Mouse (Mus musculus) hindbrain, embryonic 11.5 days (tissue): Measurements from ENCODE around the gene Ltc4s. TPM values are rescaled to one million over a fixed set of nuclear protein-coding genes. Genes with fewer than 3 reads are reported as not detected.
A peak's percentile ranks its signal among the peaks of the same experiment; 100 is the strongest.

Experiments used
- ATAC-seq: fragments of 200-750 bp; cut with Nextera tagmentation; 2 replicates; pipeline ENCODE4 v1.8.0; 2017; ENCODE audit warnings: mild to moderate bottlenecking, moderate TSS enrichment, moderate library complexity; ENCODE audit not compliant: low FRiP score
- DNase-seq: peaks from one replicate; pipeline ENCODE4 v3.0.0-alpha.2; 2015; ENCODE audit warnings: low spot score
- H3K27ac ChIP-seq: fragments of 300-500 bp; sonication (generic); 2 replicates; pipeline ENCODE4 v1.5.1; 2014; ENCODE audit warnings: mild to moderate bottlenecking, low read depth, low read length
- H3K27me3 ChIP-seq: fragments of 300-500 bp; sonication (generic); 2 replicates; pipeline ENCODE4 v1.6.1; 2014; ENCODE audit warnings: mild to moderate bottlenecking, low read length, moderate library complexity, mixed read lengths; ENCODE audit not compliant: control insufficient read depth, insufficient read depth
- H3K36me3 ChIP-seq: fragments of 300-500 bp; sonication (generic); 2 replicates; pipeline ENCODE4 v1.6.1; 2014; ENCODE audit warnings: mild to moderate bottlenecking, low read length, moderate library complexity, mixed read lengths; ENCODE audit not compliant: control insufficient read depth, insufficient read depth
- H3K4me1 ChIP-seq: fragments of 300-500 bp; sonication (generic); replicated peaks from 2 replicates; pipeline ENCODE4 v1.6.1; 2014; ENCODE audit warnings: low read length, mixed read lengths; ENCODE audit not compliant: control insufficient read depth, insufficient read depth
- H3K4me2 ChIP-seq: fragments of 300-500 bp; sonication (generic); replicated peaks from 2 replicates; pipeline ENCODE4 v1.6.1; 2014; ENCODE audit warnings: mild to moderate bottlenecking, low read depth, low read length
- H3K4me3 ChIP-seq: fragments of 300-500 bp; sonication (generic); 2 replicates; pipeline ENCODE4 v1.5.1; 2014; ENCODE audit warnings: low read depth, low read length
- H3K9ac ChIP-seq: fragments of 300-500 bp; sonication (generic); 2 replicates; pipeline ENCODE4 v1.6.1; 2014; ENCODE audit warnings: low read depth, low read length
- H3K9me3 ChIP-seq: fragments of 300-500 bp; sonication (generic); 2 replicates; pipeline ENCODE4 v1.6.1; 2016; ENCODE audit warnings: low read length; ENCODE audit not compliant: control insufficient read depth
- WGBS: fragments of 180-500 bp; shearing (Covaris S2); extraction: QIAGEN DNeasy Blood & Tissue Kit; methylation state at CpG from one replicate; pipeline ENCODE4 v1.1.7; 2014; 5-methylcytosine and 5-hydroxymethylcytosine counted together
- polyA plus RNA-seq: library from polyadenylated mRNA; unstranded; fragments of >200 nt; fragmentation: Nextera tagmentation; extraction: Ambion mirVana; gene quantifications from 2 replicates; pipeline ENCODE4 v1.2.1, GENCODE M21; 2014

Ltc4s gene
- polyA plus RNA-seq, 1 experiment from 2014 or later, result 0.94 TPM

- H3K9ac ChIP-seq, result peak overlapping the region; percentile 97
- H3K27ac ChIP-seq, result peak overlapping the region; percentile 83
- H3K4me2 ChIP-seq, result peak overlapping the region; percentile 54
- H3K36me3 ChIP-seq, result no peaks in the 10 kb centered on the region
- under 1% methylated on average over 57 of the region's 70 CpGs for WGBS
- H3K4me1 ChIP-seq, result peaks cover 4% of the 10 kb centered on the region
- H3K9me3 ChIP-seq, result no peaks in the 10 kb centered on the region
- ATAC-seq (peak; percentile 86), DNase-seq (peak; percentile 86)
- no peaks in the 10 kb centered on the region; the same call in 1 of the 2 replicates for H3K27me3 ChIP-seq
- H3K4me3 ChIP-seq, result peak overlapping the region; percentile 72
Observed at GRCm38 (mm10) chr11:50224671-50225530, 13.5 kb downstream of the Ltc4s start.

GRCm38 (mm10) chr11:50223783-50224662, 14.4 kb downstream of the Ltc4s start:
- Histone ChIP-seq H3K4me2 (peak overlapping the region; percentile 54), H3K27me3 (no peaks in the 10 kb centered on the region; the same call in 1 of the 2 replicates), H3K4me3 (peak overlapping the region; percentile 72), H3K4me1 (peaks cover 4% of the 10 kb centered on the region), H3K9me3 (no peaks in the 10 kb centered on the region), H3K36me3 (no peaks in the 10 kb centered on the region), H3K9ac (peak overlapping the region; percentile 97), H3K27ac (peak overlapping the region; percentile 83)
- ATAC-seq, result peak; percentile 28
- no peak for DNase-seq
- WGBS, result 8% methylated on average over 17 of the region's 17 CpGs

GRCm38 (mm10) chr11:50222559-50223276, 15.7 kb downstream of the Ltc4s start:
- Histone ChIP-seq H3K27me3 (no peaks in the 10 kb centered on the region), H3K36me3 (no peaks in the 10 kb centered on the region), H3K4me1 (peaks cover 4% of the 10 kb centered on the region), H3K27ac (no peak overlapping the region), H3K4me2 (no peak overlapping the region), H3K9ac (no peak overlapping the region), H3K4me3 (no peak overlapping the region), H3K9me3 (no peaks in the 10 kb centered on the region)
- 53% methylated on average over 7 of the region's 7 CpGs for WGBS
- ATAC-seq (no peak), DNase-seq (no peak)

- 60% methylated on average over 2 of the region's 2 CpGs for WGBS
- no peak for DNase-seq
- no peak overlapping the region for H3K4me3 ChIP-seq
Observed at GRCm38 (mm10) chr11:50219833-50220232, 18.6 kb downstream of the Ltc4s start.

GRCm38 (mm10) chr11:50217811-50218210, 20.6 kb downstream of the Ltc4s start:
- Histone ChIP-seq H3K4me2 (no peak overlapping the region), H3K9me3 (no peaks in the 10 kb centered on the region), H3K27me3 (no peaks in the 10 kb centered on the region), H3K36me3 (no peaks in the 10 kb centered on the region), H3K9ac (no peak overlapping the region), H3K27ac (no peak overlapping the region), H3K4me3 (no peak overlapping the region), H3K4me1 (no peaks in the 10 kb centered on the region)
- no peak for ATAC-seq
- 48% methylated on average over 4 of the region's 4 CpGs for WGBS
- DNase-seq, result no peak

More at GRCm38 (mm10) chr11:50219833-50220232, 18.6 kb downstream of the Ltc4s start:
- H3K9ac ChIP-seq, result no peak overlapping the region
- no peaks in the 10 kb centered on the region for H3K9me3 ChIP-seq
- no peak for ATAC-seq
- H3K27me3 ChIP-seq, result no peaks in the 10 kb centered on the region
- no peaks in the 10 kb centered on the region for H3K4me1 ChIP-seq
- H3K36me3 ChIP-seq, result no peaks in the 10 kb centered on the region
- H3K4me2 ChIP-seq, result no peak overlapping the region
- H3K27ac ChIP-seq, result no peak overlapping the region

GRCm38 (mm10) chr11:50216724-50217366, 21.6 kb downstream of the Ltc4s start:
- Histone ChIP-seq H3K27me3 (no peaks in the 10 kb centered on the region), H3K36me3 (no peaks in the 10 kb centered on the region), H3K4me1 (no peaks in the 10 kb centered on the region), H3K4me2 (no peak overlapping the region), H3K27ac (no peak overlapping the region), H3K9ac (no peak overlapping the region), H3K9me3 (no peaks in the 10 kb centered on the region), H3K4me3 (no peak overlapping the region)
- ATAC-seq (no peak), DNase-seq (no peak)
- 65% methylated on average over 4 of the region's 4 CpGs for WGBS

GRCm38 (mm10) chr11:50215633-50216032, 22.8 kb downstream of the Ltc4s start:
- Histone ChIP-seq H3K27ac (no peak overlapping the region), H3K4me2 (no peak overlapping the region), H3K4me1 (no peaks in the 10 kb centered on the region), H3K4me3 (no peak overlapping the region), H3K9me3 (no peaks in the 10 kb centered on the region), H3K36me3 (no peaks in the 10 kb centered on the region), H3K27me3 (no peaks in the 10 kb centered on the region), H3K9ac (no peak overlapping the region)
- ATAC-seq (no peak), DNase-seq (no peak)
- 21% methylated on average over 9 of the region's 9 CpGs for WGBS

GRCm38 (mm10) chr11:50214631-50215030, 23.8 kb downstream of the Ltc4s start:
- Histone ChIP-seq H3K27me3 (no peaks in the 10 kb centered on the region), H3K9ac (no peak overlapping the region), H3K27ac (no peak overlapping the region), H3K4me3 (no peak overlapping the region), H3K4me1 (no peaks in the 10 kb centered on the region), H3K9me3 (no peaks in the 10 kb centered on the region), H3K4me2 (no peak overlapping the region), H3K36me3 (no peaks in the 10 kb centered on the region)
- WGBS, result 95% methylated on average over 6 of the region's 6 CpGs
- no peak for ATAC-seq
- DNase-seq, result no peak
